Mouse (Mus musculus): ENCODE data around the gene 2810004N23Rik.

- no peak for TF ChIP-seq POLR2AphosphoS2 (IDR thresholded peaks at IDR 0.05; ENCODE audit: insufficient read length, low read depth)
- no peak for TF ChIP-seq POLR2A (IDR thresholded peaks at IDR 0.05; ENCODE audit: insufficient read length, low read depth)
- no peak for TF ChIP-seq MAX (IDR thresholded peaks at IDR 0.05; ENCODE audit: low read depth)
- TF ChIP-seq REST (IDR thresholded peaks at IDR 0.05; ENCODE audit: insufficient read depth, insufficient read length), result no peak
- TF ChIP-seq E2F4 (IDR thresholded peaks at IDR 0.05; ENCODE audit: insufficient read depth), result no peak
- TF ChIP-seq USF1 (IDR thresholded peaks at IDR 0.05; ENCODE audit: low read depth), result no peak
- TF ChIP-seq TCF12 (IDR thresholded peaks at IDR 0.05; ENCODE audit: insufficient read depth, poor library complexity, severe bottlenecking), result no peak
- no peak for TF ChIP-seq MYOG (IDR thresholded peaks at IDR 0.05; ENCODE audit: control insufficient read depth in 1 of 3, insufficient read depth in 1 of 3, insufficient read length in 2 of 3, low read depth in 2 of 3)
- TF ChIP-seq MYOD1 (IDR thresholded peaks at IDR 0.05; ENCODE audit: control insufficient read depth in 1 of 3, insufficient read length in 2 of 3, low read depth in 2 of 3), result no peak
- no peak for TF ChIP-seq TCF3 (IDR thresholded peaks at IDR 0.05; ENCODE audit: insufficient read length, low read depth)
- no peak for TF ChIP-seq CEBPB (IDR thresholded peaks at IDR 0.05; ENCODE audit: insufficient read depth, poor library complexity, severe bottlenecking)
These were observed 31.4 kb downstream of the 2810004N23Rik start for GRCm38 (mm10) chr8:124831531-124831930.

Data from myocyte (in vitro differentiated cells).